Mouse (Mus musculus) limb, embryonic 14.5 days (tissue): Measurements from ENCODE around the gene Med26. TPM values are rescaled to one million over a fixed set of nuclear protein-coding genes. Genes with fewer than 3 reads are reported as not detected.

Experiments used
- ATAC-seq: fragments of 200-750 bp; cut with Nextera tagmentation; 2 replicates; pipeline ENCODE4 v1.8.0; 2017; ENCODE audit warnings: low read depth, moderate number of reproducible peaks, moderate TSS enrichment; ENCODE audit not compliant: low FRiP score
- DNase-seq: peaks from one replicate; pipeline ENCODE4 v3.0.0-alpha.2; 2015; ENCODE audit warnings: low spot score
- H3K27ac ChIP-seq: fragments of 300-500 bp; sonication (generic); replicated peaks from 2 replicates; pipeline ENCODE4 v1.5.1; 2014; ENCODE audit warnings: low read depth, mild to moderate bottlenecking, low read length, moderate library complexity, mixed read lengths
- H3K27me3 ChIP-seq: fragments of 300-500 bp; sonication (generic); 2 replicates; pipeline ENCODE4 v1.6.1; 2014; ENCODE audit warnings: low read length, mixed read lengths; ENCODE audit not compliant: control insufficient read depth, insufficient read depth
- H3K36me3 ChIP-seq: fragments of 300-500 bp; sonication (generic); 2 replicates; pipeline ENCODE4 v1.6.1; 2014; ENCODE audit warnings: mild to moderate bottlenecking, low read length, moderate library complexity, mixed read lengths; ENCODE audit not compliant: control insufficient read depth, insufficient read depth
- H3K4me1 ChIP-seq: fragments of 300-500 bp; sonication (generic); 2 replicates; pipeline ENCODE4 v1.6.1; 2014; ENCODE audit warnings: antibody characterized with exemption, low read length, mixed read lengths; ENCODE audit not compliant: control insufficient read depth, insufficient read depth
- H3K4me2 ChIP-seq: fragments of 300-500 bp; sonication (generic); replicated peaks from 2 replicates; pipeline ENCODE4 v1.6.1; 2014; ENCODE audit warnings: low read depth, mild to moderate bottlenecking, low read length, moderate library complexity; ENCODE audit not compliant: severe bottlenecking
- H3K4me3 ChIP-seq: fragments of 300-500 bp; sonication (generic); replicated peaks from 2 replicates; pipeline ENCODE4 v1.5.1; 2014; ENCODE audit warnings: low read length
- H3K9ac ChIP-seq: fragments of 300-500 bp; sonication (generic); 2 replicates; pipeline ENCODE4 v1.6.1; 2014; ENCODE audit warnings: mild to moderate bottlenecking, low read depth, low read length, moderate library complexity; ENCODE audit not compliant: severe bottlenecking
- H3K9me3 ChIP-seq: fragments of 300-500 bp; sonication (generic); 2 replicates; pipeline ENCODE4 v1.6.1; 2016; ENCODE audit warnings: low read length; ENCODE audit not compliant: control insufficient read depth
- POLR2A ChIP-seq: fragments of 200-500 bp; IDR thresholded peaks from 2 replicates; pipeline ENCODE4 v1.8.0; 2012; ENCODE audit warnings: inconsistent platforms, mild to moderate bottlenecking, moderate library complexity, borderline replicate concordance; ENCODE audit not compliant: insufficient read depth, insufficient read length; ENCODE audit errors: extremely low read depth
- WGBS: fragments of 180-500 bp; shearing (Covaris S2); extraction: QIAGEN DNeasy Blood & Tissue Kit; methylation state at CpG from one replicate; pipeline ENCODE4 v1.1.7; 2014; 5-methylcytosine and 5-hydroxymethylcytosine counted together
- microRNA-seq: library from miRNA; unstranded; fragments of <30 nt; microRNA quantifications from one replicate; pipeline ENCODE4, GENCODE M21; 2016
- polyA plus RNA-seq, 2 experiments: library from polyadenylated mRNA; depleted of rRNA in 1 of 2; stranded (reverse) in 1 of 2; unstranded in 1 of 2; fragments of >200 nt; fragmentation: Nextera tagmentation in 1 of 2; extraction: Ambion mirVana in 1 of 2; gene quantifications; 2 replicates each; pipeline versions ENCODE4 v1.2.1 to v1.2.3; 2012 to 2014

The Med26 gene
- polyA plus RNA-seq, 2 experiments: 16.4 to 17.0 TPM

- Histone ChIP-seq H3K27me3 (no peaks in the 10 kb centered on the region), H3K4me1 (no peaks in the 10 kb centered on the region), H3K4me3 (no peak overlapping the region), H3K36me3 (peaks cover 81% of the 10 kb centered on the region), H3K4me2 (no peak overlapping the region), H3K9ac (no peak overlapping the region), H3K9me3 (0 out of 2 replicates have a peak, but pooled peaks cover 7% of the 10 kb centered on the region), H3K27ac (no peak overlapping the region)
- ATAC-seq (no peak), DNase-seq (no peak)
- 92% methylated on average over 4 of the region's 4 CpGs for WGBS
- no peak for TF ChIP-seq POLR2A
These were observed 92.8 kb downstream of the Med26 start for GRCm38 (mm10) chr8:72455317-72455716.

GRCm38 (mm10) chr8:72453904-72454303 lies 94.2 kb downstream of the Med26 start:
- WGBS: 97% methylated on average over 2 of the region's 2 CpGs
- H3K27ac ChIP-seq: no peak overlapping the region
- no peak for ATAC-seq
- H3K4me2 ChIP-seq: no peak overlapping the region
- H3K9me3 ChIP-seq: 0 out of 2 replicates have a peak, but pooled peaks cover 7% of the 10 kb centered on the region
- H3K4me3 ChIP-seq: no peak overlapping the region
- no peaks in the 10 kb centered on the region for H3K27me3 ChIP-seq
- H3K4me1 ChIP-seq: no peaks in the 10 kb centered on the region
- TF ChIP-seq POLR2A: no peak
- no peak overlapping the region for H3K9ac ChIP-seq
- peaks cover 80% of the 10 kb centered on the region for H3K36me3 ChIP-seq
- DNase-seq: no peak

DNA sequence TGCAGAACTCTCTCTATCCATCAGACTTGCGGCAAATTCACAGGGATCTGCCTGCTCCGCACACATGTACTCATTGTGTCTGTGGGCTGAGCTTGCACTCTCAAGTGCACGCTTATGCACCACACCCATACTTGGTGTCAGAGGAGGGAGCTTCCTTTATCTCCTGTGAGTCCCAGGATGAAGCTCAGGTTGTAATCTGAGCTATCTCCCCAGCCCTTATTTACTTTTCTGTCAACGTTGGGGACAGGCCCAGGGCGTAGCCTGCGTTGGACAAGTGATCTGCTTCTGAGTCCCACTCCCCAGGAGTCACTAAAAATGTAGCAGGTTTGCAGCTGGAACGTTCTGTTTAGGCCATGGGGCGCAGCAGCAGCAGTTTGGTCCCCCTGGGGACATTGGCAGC lies 96.6 kb downstream of the Med26 start:
- H3K27me3 ChIP-seq: no peaks in the 10 kb centered on the region
- H3K27ac ChIP-seq: no peak overlapping the region
- 0 out of 2 replicates have a peak, but pooled peaks cover 7% of the 10 kb centered on the region for H3K9me3 ChIP-seq
- DNase-seq (no peak), ATAC-seq (no peak)
- WGBS: 81% methylated on average over 8 of the region's 8 CpGs
- H3K9ac ChIP-seq: no peak overlapping the region
- H3K36me3 ChIP-seq: peaks cover 70% of the 10 kb centered on the region
- H3K4me2 ChIP-seq: no peak overlapping the region
- H3K4me3 ChIP-seq: no peak overlapping the region
- no peak for TF ChIP-seq POLR2A
- no peaks in the 10 kb centered on the region for H3K4me1 ChIP-seq

GRCm38 (mm10) chr8:72445071-72445470 lies 103.0 kb downstream of the Med26 start:
- H3K27me3 ChIP-seq: no peaks in the 10 kb centered on the region
- H3K9me3 ChIP-seq: no peaks in the 10 kb centered on the region
- DNase-seq (no peak), ATAC-seq (no peak)
- H3K9ac ChIP-seq: no peak overlapping the region
- no peak overlapping the region for H3K4me3 ChIP-seq
- no peak overlapping the region for H3K27ac ChIP-seq
- 95% methylated on average over 6 of the region's 6 CpGs for WGBS
- no peak overlapping the region for H3K4me2 ChIP-seq
- peaks cover 22% of the 10 kb centered on the region for H3K36me3 ChIP-seq
- no peak for TF ChIP-seq POLR2A
- no peaks in the 10 kb centered on the region for H3K4me1 ChIP-seq

Small RNAs within 50 kb of the gene (microRNA-seq; reads per million reads assigned to microRNA genes)
- gene Gm28019 (not detected), gene Mir7068 (not detected)

Other genes starting within 250 kb of the Med26 start
- 9.8 and 30.0 TPM in 2 replicates for gene Gm10282, start 243.0 kb downstream of the Med26 start, polyA plus RNA-seq (2012; rRNA removed)
- gene Gm10282, start 243.0 kb downstream of the Med26 start, polyA plus RNA-seq (2014; fragmentation: Nextera tagmentation; extraction: Ambion mirVana): 26.2 and 28.3 TPM in 2 replicates
- 36.7 and 50.7 TPM in 2 replicates for gene Klf2, start 229.2 kb downstream of the Med26 start, polyA plus RNA-seq (2012; rRNA removed)
- gene Klf2, start 229.2 kb downstream of the Med26 start, polyA plus RNA-seq (2014; fragmentation: Nextera tagmentation; extraction: Ambion mirVana): 20.1 and 21.6 TPM in 2 replicates
- gene Eps15l1, start 126.8 kb downstream of the Med26 start, polyA plus RNA-seq (2012; rRNA removed): 109 and 114 TPM in 2 replicates
- 56.5 and 62.0 TPM in 2 replicates for gene Eps15l1, start 126.8 kb downstream of the Med26 start, polyA plus RNA-seq (2014; fragmentation: Nextera tagmentation; extraction: Ambion mirVana)
- gene Calr3, start 104.4 kb downstream of the Med26 start, polyA plus RNA-seq (2012; rRNA removed): 0.47 and 0.62 TPM in 2 replicates
- gene Calr3, start 104.4 kb downstream of the Med26 start, polyA plus RNA-seq (2014; fragmentation: Nextera tagmentation; extraction: Ambion mirVana): 1.4 and 1.7 TPM in 2 replicates
- 16.2 and 18.3 TPM in 2 replicates for gene 1700030K09Rik, start 104.4 kb downstream of the Med26 start, polyA plus RNA-seq (2012; rRNA removed)
- 13.2 and 13.5 TPM in 2 replicates for gene 1700030K09Rik, start 104.4 kb downstream of the Med26 start, polyA plus RNA-seq (2014; fragmentation: Nextera tagmentation; extraction: Ambion mirVana)
- 110 and 137 TPM in 2 replicates for gene Cherp, start 73.0 kb downstream of the Med26 start, polyA plus RNA-seq (2012; rRNA removed)
- 58.9 and 62.7 TPM in 2 replicates for gene Cherp, start 73.0 kb downstream of the Med26 start, polyA plus RNA-seq (2014; fragmentation: Nextera tagmentation; extraction: Ambion mirVana)
- 46.5 and 75.0 TPM in 2 replicates for gene Slc35e1, start 55.7 kb downstream of the Med26 start, polyA plus RNA-seq (2012; rRNA removed)
- 16.2 and 16.3 TPM in 2 replicates for gene Slc35e1, start 55.7 kb downstream of the Med26 start, polyA plus RNA-seq (2014; fragmentation: Nextera tagmentation; extraction: Ambion mirVana)
- 67.3 and 75.6 TPM in 2 replicates for gene Smim7, start 22.8 kb upstream of the Med26 start, polyA plus RNA-seq (2012; rRNA removed)
- gene Smim7, start 22.8 kb upstream of the Med26 start, polyA plus RNA-seq (2014; fragmentation: Nextera tagmentation; extraction: Ambion mirVana): 115 and 118 TPM in 2 replicates
- gene Tmem38a, start 23.8 kb upstream of the Med26 start, polyA plus RNA-seq (2012; rRNA removed): 44.2 and 55.9 TPM in 2 replicates
- gene Tmem38a, start 23.8 kb upstream of the Med26 start, polyA plus RNA-seq (2014; fragmentation: Nextera tagmentation; extraction: Ambion mirVana): 36.5 and 41.4 TPM in 2 replicates
- gene Nwd1, start 98.4 kb upstream of the Med26 start, polyA plus RNA-seq (2012; rRNA removed): 0.15 and 0.26 TPM in 2 replicates
- gene Nwd1, start 98.4 kb upstream of the Med26 start, polyA plus RNA-seq (2014; fragmentation: Nextera tagmentation; extraction: Ambion mirVana): 0.21 TPM in 1 of 2 replicates, not detected in the other
- gene Sin3b, start 175.0 kb upstream of the Med26 start, polyA plus RNA-seq (2012; rRNA removed): 162 and 180 TPM in 2 replicates
- gene Sin3b, start 175.0 kb upstream of the Med26 start, polyA plus RNA-seq (2014; fragmentation: Nextera tagmentation; extraction: Ambion mirVana): 203 and 211 TPM in 2 replicates
- gene F2rl3, start 213.6 kb upstream of the Med26 start, polyA plus RNA-seq (2012; rRNA removed): 2.0 and 3.8 TPM in 2 replicates
- gene F2rl3, start 213.6 kb upstream of the Med26 start, polyA plus RNA-seq (2014; fragmentation: Nextera tagmentation; extraction: Ambion mirVana): 0.69 and 1.5 TPM in 2 replicates